Mouse (Mus musculus): ENCODE data around the gene Prcd.
"Not testable (repeated sequence)": the region's sequence is repeated elsewhere in the genome, so short reads cannot be mapped to it uniquely, and the experiment has no call there.

The Prcd gene

GRCm38 (mm10) chr11:116653234-116653633 lies at the start of gene Prcd:
Prcd (plus strand) TSS chr11:116653534.
- DNase-seq (ENCODE audit: low read depth, low spot score): no peak

GRCm38 (mm10) chr11:116604097-116604496 lies 49.2 kb upstream of the Prcd start:
- DNase-seq (ENCODE audit: low read depth, low spot score): no peak

GRCm38 (mm10) chr11:116607717-116608116 lies 45.6 kb upstream of the Prcd start:
- no peak for DNase-seq (ENCODE audit: low read depth, low spot score)

DNA sequence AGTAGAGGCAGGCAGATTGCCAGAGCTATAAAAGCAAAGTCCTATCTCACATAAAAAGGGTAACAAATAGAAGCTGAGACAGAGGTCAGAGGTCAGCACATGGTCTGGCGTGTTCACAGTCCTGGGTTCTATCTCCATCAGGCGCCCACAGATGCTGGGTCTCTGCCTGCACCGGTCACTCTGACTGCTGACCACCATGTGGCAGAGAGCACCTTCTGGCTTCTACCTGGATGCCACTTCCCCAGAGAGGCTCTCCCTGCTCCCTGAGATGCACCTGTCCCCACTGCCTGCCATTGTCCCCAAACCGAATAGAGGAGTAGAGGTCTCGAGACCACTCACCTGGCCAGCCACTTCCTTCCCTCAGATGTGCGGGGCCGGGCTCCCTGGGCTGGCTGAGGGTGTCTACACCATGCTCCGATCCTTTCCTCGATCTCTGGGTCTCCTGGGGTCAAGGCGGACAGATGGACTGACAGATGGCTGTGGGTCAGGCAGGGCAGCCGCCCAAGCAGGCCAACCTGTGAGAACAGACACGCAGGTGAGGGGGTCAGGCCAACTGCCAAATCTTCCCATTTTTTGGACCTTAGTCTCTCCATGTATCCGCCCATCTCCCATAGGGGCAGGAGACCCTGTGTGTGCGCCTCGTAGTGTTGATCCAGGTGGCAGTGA lies 43.2 kb upstream of the Prcd start:
- DNase-seq (ENCODE audit: low read depth, low spot score): no peak

- not testable (repeated sequence) for DNase-seq (ENCODE audit: low read depth, low spot score)
These were observed 42.2 kb upstream of the Prcd start for GRCm38 (mm10) chr11:116611168-116611567.

DNA sequence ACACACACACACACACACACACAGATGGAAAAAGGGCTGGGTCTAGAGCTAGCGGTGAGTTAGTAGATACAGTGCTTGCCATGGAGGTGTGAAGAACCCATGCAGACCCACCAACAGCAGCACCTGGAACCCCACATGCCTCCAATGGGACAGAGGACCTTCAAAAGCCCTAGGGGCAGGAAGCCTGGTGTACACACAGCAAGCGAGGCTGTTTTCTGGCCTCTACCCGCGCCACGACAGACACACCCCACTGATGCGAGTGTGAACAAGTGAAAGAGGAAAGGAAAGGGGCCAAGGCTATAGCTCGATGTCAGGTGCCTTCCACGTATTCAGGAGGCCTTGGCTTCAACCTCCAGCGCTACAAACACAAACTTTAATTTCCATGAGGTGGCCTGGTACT lies 41.5 kb upstream of the Prcd start:
- no peak for DNase-seq (ENCODE audit: low read depth, low spot score)

DNA sequence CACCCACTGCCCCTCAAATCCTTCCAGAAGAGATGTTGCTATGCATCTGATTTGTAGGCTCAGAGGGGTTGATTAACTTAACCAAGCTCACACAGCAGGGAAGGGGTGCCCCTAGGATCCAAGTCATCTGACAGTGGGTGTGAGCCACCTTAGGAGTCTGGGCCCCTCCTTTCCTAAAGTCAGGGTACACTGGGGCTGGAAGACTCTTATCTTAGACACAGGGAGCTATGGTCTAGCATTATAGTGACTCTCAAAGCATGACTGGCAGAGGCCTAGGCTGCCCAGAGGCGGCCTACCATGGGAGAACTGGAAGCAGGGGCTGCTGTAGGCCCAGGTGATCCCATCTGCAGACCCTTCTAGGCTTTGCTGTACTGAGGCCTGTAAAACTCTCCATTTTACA lies 40.8 kb upstream of the Prcd start:
- DNase-seq (ENCODE audit: low read depth, low spot score): no peak

- no peak for DNase-seq (ENCODE audit: low read depth, low spot score)
These were observed 40.1 kb upstream of the Prcd start for GRCm38 (mm10) chr11:116613234-116613633.

GRCm38 (mm10) chr11:116615735-116616437 lies 37.4 kb upstream of the Prcd start:
- peak; percentile 35 for DNase-seq (ENCODE audit: low read depth, low spot score)

DNA sequence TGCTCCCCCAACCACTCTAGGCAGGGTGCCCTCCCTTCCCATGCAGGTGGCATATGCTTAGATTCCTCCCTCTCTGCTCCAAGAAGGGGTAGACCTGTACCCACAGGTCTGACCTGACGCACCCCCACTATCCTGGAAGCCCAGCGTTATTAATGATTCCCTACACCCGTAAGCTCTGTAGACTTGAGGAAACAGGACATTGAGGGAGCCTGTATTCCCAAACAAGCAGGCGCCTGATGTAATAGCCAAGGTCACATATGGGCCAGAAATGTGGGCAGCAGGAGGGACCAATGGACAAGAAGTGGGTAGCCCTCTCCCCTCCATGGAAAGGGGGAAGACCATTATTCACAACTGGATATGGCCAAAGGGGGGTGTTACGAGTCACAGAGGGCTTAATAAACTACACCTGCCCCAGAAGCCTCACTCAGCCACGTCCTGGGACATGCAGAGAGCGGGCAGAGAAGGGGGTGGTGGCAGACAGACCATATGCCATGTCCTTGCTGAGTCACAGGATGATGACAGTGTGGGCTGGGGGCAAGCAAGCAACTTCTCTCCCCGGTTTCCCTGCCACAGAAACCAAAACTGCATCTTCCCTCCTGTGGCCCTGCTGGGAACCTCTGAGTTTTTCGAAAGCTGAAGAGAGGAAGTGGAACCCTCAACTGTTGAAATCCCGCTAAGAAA lies 36.8 kb upstream of the Prcd start:
- peak; percentile 32 for DNase-seq (ENCODE audit: low read depth, low spot score)

DNA sequence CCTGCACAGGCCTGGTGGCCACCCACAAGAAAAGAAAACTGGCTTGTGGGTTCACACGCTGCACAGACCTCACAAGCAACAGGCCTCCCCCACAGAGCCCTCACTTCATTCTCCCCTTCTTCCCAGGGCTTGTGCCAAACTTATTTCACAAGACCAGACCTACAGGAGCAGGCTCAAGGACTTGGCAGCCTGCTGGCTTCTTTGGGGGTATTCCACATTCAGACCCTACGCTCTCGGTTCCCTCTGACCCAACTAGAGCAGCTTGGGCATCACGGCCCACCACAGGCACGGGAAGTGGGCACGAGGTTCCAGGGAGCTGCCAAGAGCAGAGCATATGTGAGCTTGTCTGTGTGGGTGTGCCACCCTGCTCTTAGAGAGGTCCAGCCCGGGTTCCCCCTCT lies 35.7 kb upstream of the Prcd start:
- no peak for DNase-seq (ENCODE audit: low read depth, low spot score)

DNA sequence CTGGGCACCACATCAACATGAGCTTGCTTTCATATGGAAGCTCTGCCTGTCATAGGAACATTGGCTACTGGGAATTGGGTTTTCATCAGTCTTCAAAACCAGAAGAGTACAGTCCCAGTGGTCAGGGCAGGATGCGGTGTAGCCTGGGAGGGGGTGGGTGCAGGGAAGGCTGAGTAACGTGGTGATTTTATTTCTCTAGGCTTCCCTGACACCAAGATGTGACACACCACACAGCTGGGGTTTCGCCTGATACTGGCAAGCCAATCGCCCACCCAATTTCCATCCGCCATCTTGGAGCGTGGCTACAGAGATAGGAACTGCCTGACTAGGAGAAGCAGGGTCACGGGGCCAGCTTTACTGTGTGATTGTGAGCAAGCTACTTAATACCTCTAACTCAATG lies 34.7 kb upstream of the Prcd start:
- DNase-seq (ENCODE audit: low read depth, low spot score): no peak

GRCm38 (mm10) chr11:116619156-116619555 lies 34.2 kb upstream of the Prcd start:
- DNase-seq (ENCODE audit: low read depth, low spot score): no peak

GRCm38 (mm10) chr11:116619561-116619960 lies 33.8 kb upstream of the Prcd start:
- no peak for DNase-seq (ENCODE audit: low read depth, low spot score)

GRCm38 (mm10) chr11:116620073-116620472 lies 33.3 kb upstream of the Prcd start:
- DNase-seq (ENCODE audit: low read depth, low spot score): no peak

- DNase-seq (ENCODE audit: low read depth, low spot score): no peak
These were observed 32.6 kb upstream of the Prcd start for GRCm38 (mm10) chr11:116620559-116621253.

- DNase-seq (ENCODE audit: low read depth, low spot score): no peak
These were observed 32.1 kb upstream of the Prcd start for GRCm38 (mm10) chr11:116621258-116621704.

DNA sequence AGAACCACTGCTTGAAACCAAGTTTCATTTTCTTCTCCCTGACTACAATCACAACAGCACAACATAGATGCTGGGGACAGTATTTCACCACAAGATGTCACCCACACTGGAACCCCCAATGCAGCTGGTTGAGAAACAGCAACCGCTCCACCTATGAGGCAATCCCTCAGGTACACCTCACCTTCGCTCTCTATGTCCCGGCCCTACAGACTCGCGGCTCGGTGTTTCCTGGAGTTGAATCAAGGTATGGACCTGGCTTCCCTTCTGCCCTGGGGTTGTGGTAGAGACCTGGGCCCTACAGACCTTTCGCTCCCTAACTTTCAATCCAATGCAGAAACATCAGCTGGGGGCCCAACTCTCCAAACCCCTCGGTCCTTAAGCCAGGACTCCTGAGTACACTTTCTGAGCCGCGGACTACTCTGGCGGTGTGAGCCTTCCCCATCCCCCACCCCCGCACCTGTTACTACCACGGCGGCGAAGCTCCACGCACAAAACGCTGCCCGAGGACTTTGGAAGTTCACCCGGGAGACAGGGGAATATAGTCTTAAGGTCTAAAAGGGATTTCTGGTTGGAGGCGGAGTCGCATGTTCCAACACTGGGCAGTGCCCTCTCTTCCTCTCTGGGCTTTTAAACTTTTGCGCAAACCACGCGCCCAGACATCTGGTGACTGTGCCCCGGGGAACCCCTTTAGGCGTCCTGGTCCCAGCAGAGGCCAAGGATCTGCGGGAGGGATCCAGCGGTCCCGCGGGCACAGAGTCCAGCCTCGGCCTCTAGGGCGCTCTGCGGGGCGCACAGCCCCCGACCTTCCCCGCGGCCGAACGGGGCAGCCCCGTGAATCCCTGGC lies 29.8 kb upstream of the Prcd start:
- DNase-seq (ENCODE audit: low read depth, low spot score): peak; percentile 47

DNA sequence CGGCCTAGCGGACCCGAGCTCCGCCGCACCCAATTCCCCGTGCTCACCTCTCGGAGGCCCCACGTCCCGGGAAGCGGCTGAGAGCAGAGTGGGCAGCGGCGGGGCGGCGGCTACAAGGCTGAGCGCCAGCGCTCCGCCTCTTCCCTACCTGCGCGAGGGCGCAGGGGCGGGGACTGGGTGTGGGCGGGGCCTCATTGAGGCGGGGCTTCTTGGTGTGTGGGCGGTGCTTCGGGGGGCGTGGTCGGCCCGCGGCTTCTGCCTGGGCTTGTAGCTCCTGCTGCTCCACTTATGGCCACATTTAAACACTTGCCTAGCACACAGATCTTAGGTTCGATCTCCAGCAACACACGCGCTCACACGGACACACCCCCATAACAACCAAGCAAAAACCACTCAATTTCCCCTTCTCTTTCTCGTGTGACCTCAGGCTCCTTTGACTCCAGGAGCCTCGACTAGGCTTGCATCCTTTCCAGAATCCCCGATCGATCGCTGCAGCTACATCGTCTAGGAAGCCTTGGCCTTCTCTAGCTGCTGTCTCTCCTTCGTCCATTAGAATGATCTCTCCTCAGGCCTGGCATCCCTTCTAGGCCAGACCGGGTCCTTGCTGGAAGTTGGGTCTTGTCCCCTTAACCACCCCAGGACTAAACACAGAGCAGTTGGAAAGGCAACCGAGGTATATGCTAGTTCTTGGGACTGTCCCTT lies 29.1 kb upstream of the Prcd start:
- DNase-seq (ENCODE audit: low read depth, low spot score): peak; percentile 94
